Mouse (Mus musculus): ENCODE measurements around the gene Taar3. TPM values are rescaled to one million over a fixed set of nuclear protein-coding genes. Genes with fewer than 3 reads are reported as not detected.

Gene Taar3
- not detected for total RNA-seq (2021)

DNA sequence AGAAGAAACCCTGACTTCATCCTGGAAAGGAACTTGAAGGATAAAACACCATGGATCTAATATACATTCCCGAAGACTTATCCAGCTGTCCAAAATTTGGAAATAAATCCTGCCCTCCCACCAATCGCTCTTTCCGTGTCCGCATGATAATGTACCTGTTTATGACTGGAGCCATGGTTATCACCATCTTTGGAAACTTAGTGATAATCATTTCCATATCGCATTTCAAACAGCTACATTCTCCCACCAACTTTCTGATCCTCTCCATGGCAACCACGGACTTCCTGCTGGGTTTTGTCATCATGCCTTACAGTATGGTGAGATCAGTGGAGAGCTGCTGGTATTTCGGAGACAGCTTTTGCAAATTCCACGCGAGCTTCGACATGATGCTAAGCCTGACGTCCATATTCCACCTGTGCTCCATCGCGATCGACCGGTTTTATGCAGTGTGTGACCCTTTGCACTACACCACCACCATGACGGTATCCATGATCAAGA, at the start of gene Taar3:
TSS of gene Taar3 (plus strand) at position 51 of the 498 bp plus-strand sequence.
- no peak for DNase-seq

DNA sequence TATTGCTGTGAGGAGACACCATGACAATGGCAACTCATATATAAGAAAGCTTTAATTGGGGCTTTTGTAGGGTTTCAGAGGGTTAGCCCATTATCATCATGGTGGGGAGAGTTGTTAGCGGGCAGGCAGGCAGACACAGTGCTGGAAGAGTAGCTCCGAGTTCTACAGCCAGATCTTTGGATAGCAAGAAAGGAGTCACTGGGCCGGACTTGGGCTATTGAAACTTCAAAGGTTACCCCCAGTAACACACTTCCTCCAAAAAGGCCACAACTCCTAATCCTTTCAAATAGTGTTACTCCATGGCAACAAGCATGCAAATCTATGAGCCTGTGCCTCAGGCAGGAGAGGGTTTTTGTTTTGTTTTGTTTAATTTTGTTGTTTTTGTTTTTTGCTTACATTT, 48.2 kb upstream of the Taar3 start:
- DNase-seq: no peak

GRCm38 (mm10) chr10:23905661-23906060, 43.7 kb upstream of the Taar3 start:
- DNase-seq: no peak

DNA sequence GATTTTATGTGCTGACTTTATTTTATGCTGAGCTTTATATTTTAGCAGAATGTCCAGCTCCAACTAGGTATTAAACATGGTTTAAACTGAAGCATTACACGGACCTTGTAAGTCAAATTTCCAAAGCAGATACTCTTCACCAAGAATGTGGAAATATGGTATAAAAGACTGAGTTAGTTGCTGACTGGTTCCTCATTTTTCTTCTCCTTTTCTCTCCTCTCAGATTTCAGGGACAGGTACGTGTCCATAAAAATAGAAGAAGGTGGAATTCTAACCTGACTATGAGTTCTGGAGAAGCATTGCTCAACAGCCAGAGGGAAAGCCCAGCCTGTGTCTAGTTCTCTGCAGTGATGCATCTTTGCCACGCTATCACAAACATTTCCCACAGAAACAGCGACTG, 29.3 kb upstream of the Taar3 start, which contains the start of gene Taar1:
TSS of gene Taar1 (plus strand) at position 301 of the 400 bp plus-strand sequence.
- DNase-seq: no peak

- no peak for DNase-seq
Measured at GRCm38 (mm10) chr10:23922468-23922867, 26.9 kb upstream of the Taar3 start.

GRCm38 (mm10) chr10:23923941-23924340, 25.4 kb upstream of the Taar3 start:
- no peak for DNase-seq

GRCm38 (mm10) chr10:23937613-23938012, 11.7 kb upstream of the Taar3 start:
- no peak for DNase-seq

GRCm38 (mm10) chr10:23938312-23938711, 11.0 kb upstream of the Taar3 start, which contains the start of gene Taar2:
Gene Taar2 (plus strand): TSS chr10:23938572.
- DNase-seq: no peak

DNA sequence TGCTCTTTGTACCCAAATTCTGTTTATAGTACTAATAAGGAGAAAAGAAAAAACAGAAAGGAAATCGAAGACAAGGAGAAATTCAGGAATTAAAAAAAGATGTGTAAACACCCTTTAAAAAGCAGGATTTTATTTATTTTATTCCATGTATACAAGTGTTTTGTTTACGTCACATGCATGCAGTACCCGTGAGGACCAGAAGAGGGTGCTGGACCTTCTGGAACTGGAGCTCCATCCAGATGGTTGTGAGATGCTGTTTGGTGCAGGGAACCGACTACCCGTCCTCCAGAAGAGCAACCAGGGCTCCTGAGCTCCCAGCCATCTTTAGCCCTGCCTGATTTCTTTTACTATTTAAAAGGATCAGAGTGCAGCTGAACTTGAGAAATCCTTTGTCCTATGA, 6.9 kb upstream of the Taar3 start:
- no peak for DNase-seq

- peak; percentile 11 for DNase-seq
Measured at GRCm38 (mm10) chr10:23948026-23948425, 1.3 kb upstream of the Taar3 start.

DNA sequence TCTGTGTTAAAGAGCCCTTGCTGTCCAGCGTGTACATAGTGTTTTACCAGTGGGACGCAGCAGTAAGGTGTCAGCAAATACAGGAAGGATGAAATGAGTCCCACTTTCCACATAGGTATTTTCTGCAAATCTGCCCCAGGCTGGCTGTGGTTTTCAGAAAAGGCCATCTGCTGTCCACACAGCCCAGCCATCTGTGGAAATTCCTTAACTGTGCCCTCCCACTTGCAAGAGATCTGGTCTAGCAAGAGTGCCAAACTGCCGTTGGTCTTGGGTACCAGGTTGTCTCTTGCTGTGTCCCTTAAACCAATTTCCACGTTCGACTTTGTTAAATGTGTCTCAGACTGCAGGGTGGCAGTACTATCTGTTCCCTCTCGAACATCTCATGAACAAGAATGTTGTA, 2.4 kb downstream of the Taar3 start:
- DNase-seq: no peak

- no peak for DNase-seq
Measured at GRCm38 (mm10) chr10:23959071-23959470, 9.7 kb downstream of the Taar3 start.

DNA sequence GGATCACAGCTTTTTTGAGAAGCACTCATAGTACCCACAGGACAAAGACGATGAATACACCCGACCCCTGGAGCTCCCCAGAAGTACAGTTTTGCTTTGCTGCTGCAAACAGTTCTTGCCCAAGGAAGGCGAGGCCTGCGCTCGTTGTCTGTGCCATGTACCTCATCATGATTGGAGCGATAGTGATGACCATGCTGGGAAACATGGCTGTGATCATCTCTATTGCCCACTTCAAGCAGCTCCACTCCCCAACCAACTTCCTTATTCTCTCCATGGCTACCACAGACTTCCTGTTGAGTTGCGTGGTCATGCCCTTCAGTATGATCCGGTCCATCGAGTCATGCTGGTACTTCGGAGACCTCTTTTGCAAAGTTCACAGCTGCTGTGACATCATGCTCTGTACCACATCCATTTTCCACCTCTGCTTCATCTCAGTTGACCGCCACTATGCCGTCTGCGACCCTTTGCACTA, 11.1 kb downstream of the Taar3 start, which contains the start of gene Taar4:
TSS of gene Taar4 (plus strand) at position 51 of the 472 bp plus-strand sequence.
- DNase-seq: no peak

DNA sequence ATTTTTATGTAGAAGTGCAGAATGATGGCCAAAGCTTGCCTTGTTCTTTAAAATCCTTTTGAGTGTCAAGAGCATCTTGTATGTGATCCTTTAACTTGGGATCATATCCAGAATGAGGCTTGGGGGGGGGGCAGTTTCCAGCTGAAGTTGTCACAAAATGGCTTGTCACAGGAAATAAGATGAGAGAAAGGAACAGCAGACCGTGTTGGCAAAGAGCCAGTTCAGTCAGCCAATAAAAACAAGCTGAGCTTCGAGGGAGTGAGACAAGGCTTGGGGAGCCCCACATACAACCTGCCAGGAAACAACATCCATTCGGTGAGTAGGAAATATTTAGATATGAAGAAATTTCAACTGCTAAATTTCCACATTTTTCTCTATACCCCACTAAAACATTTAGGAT, 14.1 kb downstream of the Taar3 start:
- DNase-seq: peak; percentile 48

GRCm38 (mm10) chr10:23964921-23965610, 15.7 kb downstream of the Taar3 start:
- DNase-seq: no peak

- DNase-seq: no peak
Measured at GRCm38 (mm10) chr10:23970656-23971165, 21.4 kb downstream of the Taar3 start, which contains the start of gene Taar5. Gene Taar5 (plus strand): TSS chr10:23970706.

DNA sequence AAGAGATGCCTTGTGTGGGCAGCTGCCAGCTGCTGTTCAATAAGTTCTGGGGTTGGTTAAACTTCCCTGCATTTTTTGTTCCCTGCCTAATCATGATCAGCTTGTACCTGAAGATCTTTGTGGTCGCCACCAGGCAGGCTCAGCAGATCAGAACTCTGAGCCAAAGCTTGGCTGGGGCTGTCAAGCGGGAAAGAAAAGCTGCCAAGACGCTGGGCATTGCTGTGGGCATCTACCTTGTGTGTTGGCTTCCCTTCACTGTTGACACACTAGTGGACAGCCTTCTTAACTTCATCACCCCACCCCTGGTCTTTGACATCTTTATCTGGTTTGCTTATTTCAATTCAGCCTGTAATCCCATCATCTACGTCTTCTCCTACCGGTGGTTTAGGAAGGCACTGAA, 21.9 kb downstream of the Taar3 start:
- no peak for DNase-seq

GRCm38 (mm10) chr10:23977958-23978357, 28.6 kb downstream of the Taar3 start:
- no peak for DNase-seq

DNA sequence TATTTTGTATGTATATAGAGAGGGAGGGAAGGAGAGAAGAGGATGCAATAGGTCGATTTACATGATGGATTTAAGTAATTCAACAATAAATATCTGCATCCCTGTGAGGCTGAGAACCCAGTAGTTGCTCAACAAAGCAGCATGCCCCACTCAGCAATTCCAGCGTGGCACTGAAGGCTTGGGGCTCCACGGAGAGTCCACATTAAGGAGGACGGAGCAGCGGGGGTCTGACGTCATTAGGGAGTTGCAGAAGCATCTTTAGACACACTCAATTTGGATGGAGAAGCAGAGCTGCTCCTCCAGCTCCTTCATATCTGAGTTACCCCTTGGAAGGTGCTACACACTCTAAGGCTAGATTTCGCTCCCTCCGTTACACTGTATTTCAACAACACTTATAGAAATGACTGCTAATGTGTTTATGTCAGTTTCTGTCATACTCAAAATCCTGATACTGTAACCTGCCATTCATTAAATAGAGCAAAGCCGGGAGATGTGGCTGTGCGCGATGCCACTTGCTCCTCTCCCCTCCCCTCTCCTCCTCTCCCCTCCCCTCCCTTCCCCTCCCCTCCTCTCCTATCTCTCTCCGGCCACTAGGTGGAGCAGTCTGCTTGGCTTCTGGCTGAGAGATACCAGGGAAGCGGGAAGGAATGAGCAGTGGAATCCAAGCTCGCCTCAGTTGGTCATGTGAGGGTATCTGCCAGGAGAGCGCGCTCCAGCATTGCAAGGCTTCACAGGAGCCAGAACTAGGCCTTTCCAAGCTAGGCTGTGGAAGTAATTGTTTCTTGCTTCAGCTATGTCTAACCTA, 29.7 kb downstream of the Taar3 start:
- DNase-seq: peak; percentile 86

- DNase-seq: no peak
Measured at GRCm38 (mm10) chr10:23985546-23985945, 36.2 kb downstream of the Taar3 start, which contains the start of gene Taar6. Gene Taar6 (minus strand): TSS chr10:23985646.

DNA sequence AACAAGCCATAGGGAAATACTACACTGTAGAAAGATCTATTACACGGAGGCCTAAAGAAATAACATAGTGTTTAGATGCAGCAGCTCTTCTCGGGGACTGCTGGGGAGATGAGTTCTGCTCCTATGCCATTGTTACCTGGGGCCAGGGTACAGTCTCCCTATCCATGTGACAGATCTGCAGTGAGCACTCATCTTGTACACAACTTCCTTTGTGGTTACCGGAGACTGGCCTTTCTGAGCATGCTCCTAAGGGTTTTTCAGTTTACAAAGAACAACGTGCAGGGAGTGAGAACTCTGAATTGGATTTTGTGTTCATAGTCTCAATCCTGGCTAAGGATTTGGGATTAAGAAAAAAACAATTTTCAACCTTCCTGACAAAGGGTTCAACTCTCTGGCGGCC, 37.1 kb downstream of the Taar3 start:
- no peak for DNase-seq

- DNase-seq: no peak
Measured at GRCm38 (mm10) chr10:23993381-23993780, 44.0 kb downstream of the Taar3 start, which contains the start of gene Taar7a. Gene Taar7a (minus strand): TSS chr10:23993481.

GRCm38 (mm10) chr10:23999639-24000038, 50.3 kb downstream of the Taar3 start, which contains the start of gene Taar7b:
Gene Taar7b (plus strand): TSS chr10:23999939.
- DNase-seq: no peak
